Mouse (Mus musculus) kidney, postnatal 0 days (tissue): ENCODE measurements around the gene Casc3. TPM values are rescaled to one million over a fixed set of nuclear protein-coding genes. Genes with fewer than 3 reads are reported as not detected.
A peak's percentile ranks its signal among the peaks of the same experiment; 100 is the strongest.

Experiments used
- ATAC-seq: fragments of 200-750 bp; cut with Nextera tagmentation; replicated peaks from 2 replicates; pipeline ENCODE4 v1.8.0; 2017; ENCODE audit warnings: low read depth, moderate number of reproducible peaks, moderate TSS enrichment, moderate library complexity; ENCODE audit not compliant: low FRiP score
- DNase-seq: peaks from one replicate; pipeline ENCODE4 v3.0.0-alpha.2; 2016; ENCODE audit warnings: low spot score
- H3K27ac ChIP-seq: fragments of 300-500 bp; sonication (generic); 2 replicates; pipeline ENCODE4 v1.5.1; 2014; ENCODE audit warnings: mild to moderate bottlenecking
- H3K27me3 ChIP-seq: fragments of 300-500 bp; sonication (generic); 2 replicates; pipeline ENCODE4 v1.6.1; 2014; ENCODE audit warnings: low read length, mixed read lengths; ENCODE audit not compliant: insufficient read depth
- H3K36me3 ChIP-seq: fragments of 300-500 bp; sonication (generic); 2 replicates; pipeline ENCODE4 v1.6.1; 2014; ENCODE audit warnings: low read length, mixed read lengths; ENCODE audit not compliant: insufficient read depth
- H3K4me1 ChIP-seq: fragments of 300-500 bp; sonication (generic); replicated peaks from 2 replicates; pipeline ENCODE4 v1.6.1; 2014; ENCODE audit warnings: antibody characterized with exemption, low read length, mixed read lengths; ENCODE audit not compliant: insufficient read depth
- H3K4me2 ChIP-seq: fragments of 300-500 bp; sonication (generic); 2 replicates; pipeline ENCODE4 v1.6.1; 2014; ENCODE audit warnings: mild to moderate bottlenecking, low read length, moderate library complexity, mixed read lengths
- H3K4me3 ChIP-seq: fragments of 300-500 bp; sonication (generic); replicated peaks from 2 replicates; pipeline ENCODE4 v1.5.1; 2014; ENCODE audit warnings: low read depth, low read length
- H3K9ac ChIP-seq: fragments of 300-500 bp; sonication (generic); 2 replicates; pipeline ENCODE4 v1.6.1; 2014; ENCODE audit warnings: low read depth, low read length
- H3K9me3 ChIP-seq: fragments of 300-500 bp; sonication (generic); replicated peaks from 2 replicates; pipeline ENCODE4 v1.6.1; 2016; ENCODE audit warnings: low read length, inconsistent platforms, mixed read lengths
- CTCF ChIP-seq: IDR thresholded peaks from 2 replicates; pipeline ENCODE4 v1.5.1; 2016; ENCODE audit warnings: antibody characterized with exemption, low read depth, mild to moderate bottlenecking, moderate library complexity
- WGBS: fragments of 180-500 bp; shearing (Covaris S2); extraction: QIAGEN DNeasy Blood & Tissue Kit; methylation state at CpG from one replicate; pipeline ENCODE4 v1.1.7; 2014; 5-methylcytosine and 5-hydroxymethylcytosine counted together
- polyA plus RNA-seq: library from polyadenylated mRNA; unstranded; fragments of >200 nt; fragmentation: Nextera tagmentation; extraction: Ambion mirVana; gene quantifications from 2 replicates; pipeline ENCODE4 v1.2.1, GENCODE M21; 2015

Gene Casc3
- polyA plus RNA-seq, 1 experiment from 2014 or later: 25.7 TPM

GRCm38 (mm10) chr11:98839402-98839801, 34.7 kb downstream of the Casc3 start:
- Histone ChIP-seq H3K9ac (no peak overlapping the region), H3K4me1 (peaks cover 17% of the 10 kb centered on the region), H3K27ac (no peak overlapping the region), H3K4me2 (no peak overlapping the region), H3K9me3 (no peaks in the 10 kb centered on the region), H3K27me3 (no peaks in the 10 kb centered on the region), H3K4me3 (no peak overlapping the region), H3K36me3 (0 out of 2 replicates have a peak, but pooled peaks cover 5% of the 10 kb centered on the region)
- WGBS: 29% methylated on average over 6 of the region's 6 CpGs
- TF ChIP-seq CTCF: no peak
- DNase-seq (no peak), ATAC-seq (no peak)

- Histone ChIP-seq H3K4me3 (no peak overlapping the region), H3K4me2 (no peak overlapping the region), H3K27ac (no peak overlapping the region), H3K9me3 (no peaks in the 10 kb centered on the region), H3K9ac (no peak overlapping the region), H3K4me1 (peaks cover 17% of the 10 kb centered on the region), H3K27me3 (no peaks in the 10 kb centered on the region), H3K36me3 (0 out of 2 replicates have a peak, but pooled peaks cover 3% of the 10 kb centered on the region)
- ATAC-seq: 0 out of 2 replicates have a peak, but pooled peaks have one; percentile 29
- DNase-seq: peak; percentile 56
- TF ChIP-seq CTCF: no peak
- 36% methylated on average over 10 of the region's 10 CpGs for WGBS
Observed at GRCm38 (mm10) chr11:98839897-98840296, 35.2 kb downstream of the Casc3 start.

- Histone ChIP-seq H3K27ac (no peak overlapping the region), H3K4me1 (0 out of 2 replicates have a peak, but pooled peaks cover 5% of the 10 kb centered on the region), H3K27me3 (no peaks in the 10 kb centered on the region), H3K4me2 (no peak overlapping the region), H3K9me3 (no peaks in the 10 kb centered on the region), H3K36me3 (no peaks in the 10 kb centered on the region), H3K9ac (no peak overlapping the region), H3K4me3 (no peak overlapping the region)
- DNase-seq: peak; percentile 49
- peak; percentile 73; the same call in 1 of the 2 replicates for ATAC-seq
- peak; percentile 40; the same call in 1 of the 2 replicates for TF ChIP-seq CTCF
- 42% methylated on average over 13 of the region's 13 CpGs for WGBS
Observed at GRCm38 (mm10) chr11:98846016-98846415, 41.3 kb downstream of the Casc3 start.

GRCm38 (mm10) chr11:98846865-98847604, 42.3 kb downstream of the Casc3 start:
- TF ChIP-seq CTCF: no peak
- ATAC-seq: no peak
- Histone ChIP-seq H3K4me1 (0 out of 2 replicates have a peak, but pooled peaks cover 5% of the 10 kb centered on the region), H3K27me3 (no peaks in the 10 kb centered on the region), H3K27ac (no peak overlapping the region), H3K9me3 (no peaks in the 10 kb centered on the region), H3K4me3 (no peak overlapping the region), H3K4me2 (no peak overlapping the region), H3K9ac (no peak overlapping the region), H3K36me3 (no peaks in the 10 kb centered on the region)
- DNase-seq: no peak
- 70% methylated on average over 19 of the region's 19 CpGs for WGBS

GRCm38 (mm10) chr11:98849196-98849894, 44.6 kb downstream of the Casc3 start:
- H3K36me3 ChIP-seq: no peaks in the 10 kb centered on the region
- no peak overlapping the region for H3K9ac ChIP-seq
- H3K27me3 ChIP-seq: no peaks in the 10 kb centered on the region
- H3K9me3 ChIP-seq: no peaks in the 10 kb centered on the region
- ATAC-seq (0 out of 2 replicates have a peak, but pooled peaks have one; percentile 26), DNase-seq (no peak)
- WGBS: 11% methylated on average over 19 of the region's 19 CpGs
- H3K27ac ChIP-seq: no peak overlapping the region
- H3K4me3 ChIP-seq: no peak overlapping the region
- peak; percentile 27; the same call in 1 of the 2 replicates for TF ChIP-seq CTCF
- H3K4me2 ChIP-seq: no peak overlapping the region
- 0 out of 2 replicates have a peak, but pooled peaks cover 5% of the 10 kb centered on the region for H3K4me1 ChIP-seq
